Mouse (Mus musculus): Measurements from ENCODE around the gene Celf1. TPM values are rescaled to one million over a fixed set of nuclear protein-coding genes. Genes with fewer than 3 reads are reported as not detected.

The Celf1 gene
- polyA plus RNA-seq, 1 experiment from 2014 or later = 172 TPM

Other genes with a start within 250 kb of the Celf1 start
- 142 and 153 TPM in 2 replicates for gene Fnbp4, start 195.0 kb upstream of the Celf1 start, polyA plus RNA-seq (2016; fragmentation: Nextera tagmentation; extraction: Ambion mirVana)
- 0.69 and 0.82 TPM in 2 replicates for gene Agbl2, start 157.7 kb upstream of the Celf1 start, polyA plus RNA-seq (2016; fragmentation: Nextera tagmentation; extraction: Ambion mirVana)
- 214 and 215 TPM in 2 replicates for gene Mtch2, start 93.2 kb upstream of the Celf1 start, polyA plus RNA-seq (2016; fragmentation: Nextera tagmentation; extraction: Ambion mirVana)
- 15.9 and 28.0 TPM in 2 replicates for gene C1qtnf4, start 54.5 kb upstream of the Celf1 start, polyA plus RNA-seq (2016; fragmentation: Nextera tagmentation; extraction: Ambion mirVana)
- 59.1 and 61.2 TPM in 2 replicates for gene Kbtbd4, start 35.6 kb upstream of the Celf1 start, polyA plus RNA-seq (2016; fragmentation: Nextera tagmentation; extraction: Ambion mirVana)
- 188 and 192 TPM in 2 replicates for gene Ndufs3, start 35.6 kb upstream of the Celf1 start, polyA plus RNA-seq (2016; fragmentation: Nextera tagmentation; extraction: Ambion mirVana)
- 1.9 and 2.6 TPM in 2 replicates for gene Rapsn, start 95.2 kb downstream of the Celf1 start, polyA plus RNA-seq (2016; fragmentation: Nextera tagmentation; extraction: Ambion mirVana)
- 294 and 301 TPM in 2 replicates for gene Psmc3, start 113.6 kb downstream of the Celf1 start, polyA plus RNA-seq (2016; fragmentation: Nextera tagmentation; extraction: Ambion mirVana)
- 22.6 and 24.3 TPM in 2 replicates for gene Slc39a13, start 130.0 kb downstream of the Celf1 start, polyA plus RNA-seq (2016; fragmentation: Nextera tagmentation; extraction: Ambion mirVana)
- gene Spi1, start 142.0 kb downstream of the Celf1 start, polyA plus RNA-seq (2016; fragmentation: Nextera tagmentation; extraction: Ambion mirVana) = 1.7 and 2.7 TPM in 2 replicates
- gene Mybpc3, start 177.8 kb downstream of the Celf1 start, polyA plus RNA-seq (2016; fragmentation: Nextera tagmentation; extraction: Ambion mirVana) = 0.14 and 0.19 TPM in 2 replicates
- 39.1 and 41.2 TPM in 2 replicates for gene Madd, start 243.5 kb downstream of the Celf1 start, polyA plus RNA-seq (2016; fragmentation: Nextera tagmentation; extraction: Ambion mirVana)